Mouse (Mus musculus): ENCODE data around the gene Dync2h1.

The Dync2h1 gene

DNA sequence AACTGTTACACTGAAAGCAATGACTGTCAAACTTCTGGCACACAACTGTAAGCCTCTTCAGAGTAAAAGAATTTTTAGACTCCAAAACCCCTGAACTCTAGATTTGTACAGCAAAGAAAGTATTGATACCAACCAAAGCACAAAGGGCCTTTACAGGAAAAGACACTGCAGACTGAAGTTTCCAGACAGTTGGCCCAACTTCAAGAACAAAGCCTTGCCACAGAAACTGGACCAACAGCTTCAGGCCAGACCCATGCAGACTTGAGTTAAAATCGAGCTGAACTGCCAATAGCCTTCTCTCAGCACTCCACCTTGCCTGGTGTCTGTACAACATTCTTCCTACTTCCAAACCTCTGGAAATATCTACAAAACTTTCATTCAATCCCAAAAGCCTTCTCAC, 74.1 kb downstream of the Dync2h1 start:
- DNase-seq (ENCODE audit: low read depth, low spot score): no peak
- Histone ChIP-seq H3K36me3 (ENCODE audit: control insufficient read depth, insufficient read depth, low read length, poor library complexity, severe bottlenecking) (no peaks in the 10 kb centered on the region), H3K27me3 (ENCODE audit: control insufficient read depth, insufficient read depth, low read length, poor library complexity, severe bottlenecking) (no peaks in the 10 kb centered on the region)

DNA sequence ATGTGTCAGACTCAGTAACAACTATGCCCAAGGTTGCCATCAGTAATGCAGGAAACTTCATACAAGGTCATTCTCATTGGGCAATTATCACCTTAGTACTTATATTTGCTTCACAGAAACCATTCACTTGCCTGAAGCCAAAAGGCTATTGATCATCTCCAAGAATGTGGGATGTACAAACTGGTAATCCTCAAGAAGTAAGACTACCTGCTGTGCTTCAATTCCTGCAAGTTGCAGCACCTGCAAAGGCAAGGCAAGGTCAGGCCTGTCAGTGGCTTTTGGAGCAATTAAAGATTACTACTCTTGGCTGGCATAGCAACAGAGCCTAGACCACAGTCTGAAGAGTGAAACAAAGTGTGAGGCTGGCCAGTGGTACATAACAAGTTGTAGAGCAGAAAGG, 82.9 kb downstream of the Dync2h1 start:
- no peaks in the 10 kb centered on the region for H3K36me3 ChIP-seq (ENCODE audit: control insufficient read depth, insufficient read depth, low read length, poor library complexity, severe bottlenecking)
- DNase-seq (ENCODE audit: low read depth, low spot score): no peak

DNA sequence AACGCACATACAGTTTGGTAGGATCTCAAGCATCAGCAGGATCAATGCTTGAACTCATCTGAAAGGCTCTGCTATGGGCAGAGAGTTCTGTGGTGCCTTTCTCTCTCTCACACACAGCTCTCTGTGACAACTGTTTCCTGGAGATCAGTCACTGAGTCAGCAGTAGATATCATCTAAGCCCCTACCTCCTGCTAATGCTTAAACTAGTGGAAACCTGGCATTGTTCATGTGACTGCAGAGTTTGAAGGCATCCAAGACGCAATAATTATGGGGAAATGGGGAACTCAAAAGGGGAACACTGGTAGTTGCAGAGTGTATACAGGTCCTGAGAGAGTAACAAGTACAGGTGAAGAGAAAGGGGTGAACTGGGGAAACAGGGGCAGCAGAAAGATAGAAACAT, 109.6 kb downstream of the Dync2h1 start:
- DNase-seq (ENCODE audit: low read depth, low spot score): no peak
- H3K36me3 ChIP-seq (ENCODE audit: control insufficient read depth, insufficient read depth, low read length, poor library complexity, severe bottlenecking): no peaks in the 10 kb centered on the region
- no peaks in the 10 kb centered on the region for H3K27me3 ChIP-seq (ENCODE audit: control insufficient read depth, insufficient read depth, low read length, poor library complexity, severe bottlenecking)

More for the DNA sequence above, 82.9 kb downstream of the Dync2h1 start:
- no peaks in the 10 kb centered on the region for H3K27me3 ChIP-seq (ENCODE audit: control insufficient read depth, insufficient read depth, low read length, poor library complexity, severe bottlenecking)

DNA sequence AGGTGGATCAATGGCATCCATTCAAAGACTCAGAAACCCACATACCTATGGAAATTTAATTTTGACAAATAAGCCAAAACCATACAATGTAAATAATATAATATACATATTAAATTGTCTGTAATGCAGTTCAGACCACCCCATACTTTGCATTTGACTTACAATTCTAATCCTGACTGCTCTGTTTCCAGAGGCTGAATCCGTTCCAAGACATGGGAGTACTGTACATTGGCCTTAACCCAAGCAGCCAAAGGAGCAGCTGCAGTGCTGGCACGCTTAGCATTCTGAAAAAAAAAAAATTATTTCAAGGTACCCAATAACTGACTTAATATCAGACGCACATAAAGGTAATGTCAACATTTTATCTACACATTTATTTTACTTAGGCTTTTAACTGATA, 113.4 kb downstream of the Dync2h1 start:
- H3K27me3 ChIP-seq (ENCODE audit: control insufficient read depth, insufficient read depth, low read length, poor library complexity, severe bottlenecking): no peaks in the 10 kb centered on the region
- no peak for DNase-seq (ENCODE audit: low read depth, low spot score)
- H3K36me3 ChIP-seq (ENCODE audit: control insufficient read depth, insufficient read depth, low read length, poor library complexity, severe bottlenecking): no peaks in the 10 kb centered on the region

DNA sequence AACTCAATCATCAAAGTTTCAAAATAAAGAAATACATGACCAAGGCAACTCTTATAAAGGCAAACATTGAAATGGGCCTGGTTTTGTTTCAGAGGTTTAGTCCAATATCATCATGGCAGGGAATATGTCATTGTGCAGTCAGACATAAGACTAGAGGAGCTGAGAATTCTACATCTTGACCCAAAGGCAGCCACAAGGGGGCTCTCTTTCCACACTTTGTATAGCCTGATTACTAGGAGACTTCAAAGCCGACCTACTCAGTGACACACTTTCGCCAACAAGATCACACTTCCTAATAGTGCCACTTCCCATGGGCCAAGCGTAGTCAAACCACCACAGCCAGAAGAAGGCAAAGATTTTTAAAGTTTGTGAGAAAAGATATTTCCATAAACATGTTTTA, 133.7 kb downstream of the Dync2h1 start:
- peak; percentile 38 for DNase-seq (ENCODE audit: low read depth, low spot score)

DNA sequence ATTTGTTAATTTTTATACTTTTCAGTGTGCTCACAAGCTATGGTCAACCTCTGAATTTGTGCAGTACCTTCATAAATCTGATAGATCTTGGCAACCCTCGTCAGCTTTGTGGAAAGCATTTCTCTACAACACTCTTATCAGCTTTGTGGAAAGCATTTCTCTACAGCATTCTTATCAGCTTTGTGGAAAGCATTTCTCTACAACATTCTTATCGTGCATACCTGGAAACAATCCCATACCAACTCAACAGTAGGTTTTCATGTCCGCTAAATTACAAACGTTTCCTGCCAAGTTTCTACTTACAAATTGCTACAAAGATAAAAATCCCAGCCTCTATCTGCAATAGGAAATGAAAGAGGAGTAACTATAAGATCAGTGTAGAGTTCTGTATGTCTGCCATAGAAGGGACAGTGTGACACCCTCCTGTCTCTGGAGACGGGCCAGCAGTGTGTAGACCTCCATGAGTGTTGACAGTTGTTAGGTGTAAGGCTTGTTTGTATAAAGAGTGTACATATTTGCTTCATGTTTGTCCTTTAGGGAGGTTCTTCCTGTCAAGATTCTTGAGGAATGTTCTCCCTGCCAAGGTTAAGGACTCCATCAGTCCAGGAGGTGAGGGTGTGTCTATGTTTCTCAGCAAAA, 141.5 kb downstream of the Dync2h1 start:
- H3K36me3 ChIP-seq (ENCODE audit: control insufficient read depth, insufficient read depth, low read length, poor library complexity, severe bottlenecking): no peaks in the 10 kb centered on the region
- H3K27me3 ChIP-seq (ENCODE audit: control insufficient read depth, insufficient read depth, low read length, poor library complexity, severe bottlenecking): no peaks in the 10 kb centered on the region
- no peak for DNase-seq (ENCODE audit: low read depth, low spot score)

More for the DNA sequence above, 133.7 kb downstream of the Dync2h1 start:
- Histone ChIP-seq H3K27me3 (ENCODE audit: control insufficient read depth, insufficient read depth, low read length, poor library complexity, severe bottlenecking) (no peaks in the 10 kb centered on the region), H3K36me3 (ENCODE audit: control insufficient read depth, insufficient read depth, low read length, poor library complexity, severe bottlenecking) (no peaks in the 10 kb centered on the region)

DNA sequence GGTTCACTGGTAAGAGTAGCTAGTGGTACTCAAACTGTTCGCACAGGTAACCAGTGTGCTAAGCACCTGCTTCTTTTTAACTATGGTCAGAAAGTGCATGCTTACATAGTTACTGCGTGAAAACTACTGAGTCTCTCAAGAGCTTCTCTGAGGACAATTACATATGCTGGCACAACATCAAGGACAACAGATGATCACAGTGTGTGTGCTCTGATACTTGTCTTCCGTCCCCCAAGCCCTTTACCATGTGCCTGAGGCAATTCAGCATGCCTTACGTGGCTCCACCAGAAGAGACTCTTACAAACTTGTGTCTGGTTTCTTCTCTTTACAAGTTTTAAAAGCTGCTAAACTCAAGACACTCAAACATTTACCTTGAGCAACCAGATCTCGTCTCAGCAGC, 143.0 kb downstream of the Dync2h1 start:
- no peaks in the 10 kb centered on the region for H3K27me3 ChIP-seq (ENCODE audit: control insufficient read depth, insufficient read depth, low read length, poor library complexity, severe bottlenecking)
- no peaks in the 10 kb centered on the region for H3K36me3 ChIP-seq (ENCODE audit: control insufficient read depth, insufficient read depth, low read length, poor library complexity, severe bottlenecking)
- DNase-seq (ENCODE audit: low read depth, low spot score): no peak

DNA sequence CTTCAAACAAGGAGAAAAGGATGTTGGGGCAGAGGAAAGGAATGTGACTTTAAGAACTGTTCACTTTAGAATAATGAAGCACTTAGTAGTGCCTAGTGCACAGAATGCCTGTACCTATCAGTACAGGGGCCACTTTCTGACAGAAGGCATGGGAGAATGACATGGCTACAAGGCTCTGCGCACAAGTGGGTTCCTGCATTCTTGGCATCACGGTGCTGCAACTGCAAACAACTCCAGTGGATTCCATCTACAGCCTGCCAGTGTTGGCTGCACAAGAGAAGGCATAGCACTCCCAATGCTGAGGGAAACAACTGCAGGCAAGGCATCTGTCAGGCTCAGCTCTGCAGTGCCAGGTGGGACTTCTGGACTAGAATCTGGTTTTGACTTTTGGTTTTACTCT, 151.7 kb downstream of the Dync2h1 start:
- no peak for DNase-seq (ENCODE audit: low read depth, low spot score)
- H3K36me3 ChIP-seq (ENCODE audit: control insufficient read depth, insufficient read depth, low read length, poor library complexity, severe bottlenecking): no peaks in the 10 kb centered on the region
- no peaks in the 10 kb centered on the region for H3K27me3 ChIP-seq (ENCODE audit: control insufficient read depth, insufficient read depth, low read length, poor library complexity, severe bottlenecking)

DNA sequence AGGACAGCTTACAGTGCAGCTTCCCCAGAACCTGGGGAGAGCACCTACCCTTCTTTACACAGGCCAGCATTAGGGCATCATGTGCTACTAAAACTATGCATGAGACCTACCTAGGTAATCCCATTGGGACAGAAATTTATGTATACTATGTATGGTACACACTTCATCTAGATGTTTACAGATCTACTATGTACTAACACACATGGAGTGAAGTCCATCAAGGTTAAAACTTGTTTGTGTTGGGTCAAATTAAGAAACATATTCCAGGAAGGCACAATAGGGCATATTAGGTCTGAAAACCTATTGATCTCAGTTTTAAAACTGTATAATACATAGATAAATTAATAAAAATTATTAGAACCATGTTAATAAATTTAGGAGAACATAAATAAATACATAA, 168.6 kb downstream of the Dync2h1 start:
- no peak for DNase-seq (ENCODE audit: low read depth, low spot score)
- no peaks in the 10 kb centered on the region for H3K36me3 ChIP-seq (ENCODE audit: control insufficient read depth, insufficient read depth, low read length, poor library complexity, severe bottlenecking)
- H3K27me3 ChIP-seq (ENCODE audit: control insufficient read depth, insufficient read depth, low read length, poor library complexity, severe bottlenecking): no peaks in the 10 kb centered on the region; the same call in 1 of the 2 replicates

DNA sequence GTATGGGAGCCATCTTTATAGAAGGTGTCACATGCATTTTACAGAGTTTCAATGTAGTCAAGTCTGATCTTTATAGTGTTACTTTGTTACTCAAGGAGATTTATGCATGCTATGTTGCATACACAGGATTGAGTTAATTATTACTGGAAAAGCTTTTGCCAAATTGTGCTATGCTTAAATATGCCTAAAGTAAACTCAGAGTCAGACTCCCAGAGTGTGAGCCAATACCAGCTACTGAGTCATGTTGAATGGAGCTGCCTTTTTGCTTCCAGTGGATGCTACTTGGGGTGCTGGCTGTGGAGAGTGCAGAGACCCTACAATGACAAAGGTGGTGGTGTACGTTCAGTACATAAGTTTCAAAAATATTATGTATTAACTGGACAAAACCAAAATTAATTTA, 169.5 kb downstream of the Dync2h1 start:
- Histone ChIP-seq H3K36me3 (ENCODE audit: control insufficient read depth, insufficient read depth, low read length, poor library complexity, severe bottlenecking) (peaks cover 2% of the 10 kb centered on the region; the same call in 1 of the 2 replicates), H3K27me3 (ENCODE audit: control insufficient read depth, insufficient read depth, low read length, poor library complexity, severe bottlenecking) (no peaks in the 10 kb centered on the region)
- DNase-seq (ENCODE audit: low read depth, low spot score): no peak

DNA sequence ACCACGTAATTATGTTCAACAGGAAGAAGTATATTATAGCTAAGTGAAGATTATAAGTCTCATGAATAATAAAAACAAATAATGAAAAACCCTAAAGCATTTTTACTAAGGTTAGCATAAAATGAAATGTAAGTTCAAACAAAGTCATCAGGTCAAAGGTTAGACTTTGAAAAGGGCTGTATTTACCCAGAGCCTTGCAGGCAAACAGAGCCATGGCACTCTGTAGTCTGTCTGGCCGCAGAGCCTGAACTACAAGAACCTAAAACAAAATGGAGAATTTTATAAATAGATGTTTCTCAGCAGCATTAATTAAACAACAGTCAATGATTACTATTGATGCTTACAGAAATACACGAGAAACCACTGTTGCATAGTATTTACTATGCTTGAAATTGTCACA, 174.5 kb downstream of the Dync2h1 start:
- DNase-seq (ENCODE audit: low read depth, low spot score): no peak

DNA sequence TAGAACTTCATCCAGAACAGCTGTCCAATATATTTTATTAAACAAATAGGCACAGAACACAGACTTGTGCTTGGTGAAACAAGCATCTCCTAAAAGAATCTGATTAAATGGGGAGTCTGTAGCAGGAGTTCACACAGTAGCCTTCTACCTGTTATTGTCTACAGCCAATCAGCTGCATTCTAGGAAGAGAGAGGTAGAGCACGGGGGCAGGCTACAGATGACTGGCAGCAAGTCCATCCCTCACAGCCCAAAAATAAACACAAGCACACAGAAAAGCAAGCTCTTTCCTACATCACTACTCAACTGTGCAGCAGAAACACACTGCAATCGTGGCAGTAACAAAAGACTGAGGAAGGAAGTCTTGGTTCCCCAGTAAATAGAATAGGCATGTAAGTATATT, 189.4 kb downstream of the Dync2h1 start:
- Histone ChIP-seq H3K27me3 (ENCODE audit: control insufficient read depth, insufficient read depth, low read length, poor library complexity, severe bottlenecking) (no peaks in the 10 kb centered on the region), H3K36me3 (ENCODE audit: control insufficient read depth, insufficient read depth, low read length, poor library complexity, severe bottlenecking) (no peaks in the 10 kb centered on the region)
- no peak for DNase-seq (ENCODE audit: low read depth, low spot score)

More for the DNA sequence above, 174.5 kb downstream of the Dync2h1 start:
- no peaks in the 10 kb centered on the region for H3K27me3 ChIP-seq (ENCODE audit: control insufficient read depth, insufficient read depth, low read length, poor library complexity, severe bottlenecking)
- peaks cover 2% of the 10 kb centered on the region; the same call in 1 of the 2 replicates for H3K36me3 ChIP-seq (ENCODE audit: control insufficient read depth, insufficient read depth, low read length, poor library complexity, severe bottlenecking)

DNA sequence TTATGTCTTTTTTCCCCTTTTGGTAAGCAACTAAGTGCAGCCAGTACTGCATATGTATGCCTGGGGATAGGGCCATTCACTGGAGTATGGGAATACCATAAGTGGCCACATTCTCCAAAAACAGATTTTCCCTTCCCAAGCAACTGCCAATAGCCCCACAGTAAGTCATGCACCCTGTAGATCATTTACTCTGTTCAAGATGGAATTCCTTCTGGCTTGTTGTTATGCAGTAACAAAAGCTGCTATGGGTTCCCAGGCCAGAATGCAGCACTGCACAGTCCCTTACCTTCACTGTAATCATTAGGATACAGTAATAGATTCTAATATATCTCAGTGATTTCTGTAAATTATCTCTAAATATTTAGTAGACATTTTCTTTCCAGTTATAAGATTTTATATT, 190.0 kb downstream of the Dync2h1 start:
- DNase-seq (ENCODE audit: low read depth, low spot score): no peak
- Histone ChIP-seq H3K27me3 (ENCODE audit: control insufficient read depth, insufficient read depth, low read length, poor library complexity, severe bottlenecking) (no peaks in the 10 kb centered on the region), H3K36me3 (ENCODE audit: control insufficient read depth, insufficient read depth, low read length, poor library complexity, severe bottlenecking) (no peaks in the 10 kb centered on the region)

DNA sequence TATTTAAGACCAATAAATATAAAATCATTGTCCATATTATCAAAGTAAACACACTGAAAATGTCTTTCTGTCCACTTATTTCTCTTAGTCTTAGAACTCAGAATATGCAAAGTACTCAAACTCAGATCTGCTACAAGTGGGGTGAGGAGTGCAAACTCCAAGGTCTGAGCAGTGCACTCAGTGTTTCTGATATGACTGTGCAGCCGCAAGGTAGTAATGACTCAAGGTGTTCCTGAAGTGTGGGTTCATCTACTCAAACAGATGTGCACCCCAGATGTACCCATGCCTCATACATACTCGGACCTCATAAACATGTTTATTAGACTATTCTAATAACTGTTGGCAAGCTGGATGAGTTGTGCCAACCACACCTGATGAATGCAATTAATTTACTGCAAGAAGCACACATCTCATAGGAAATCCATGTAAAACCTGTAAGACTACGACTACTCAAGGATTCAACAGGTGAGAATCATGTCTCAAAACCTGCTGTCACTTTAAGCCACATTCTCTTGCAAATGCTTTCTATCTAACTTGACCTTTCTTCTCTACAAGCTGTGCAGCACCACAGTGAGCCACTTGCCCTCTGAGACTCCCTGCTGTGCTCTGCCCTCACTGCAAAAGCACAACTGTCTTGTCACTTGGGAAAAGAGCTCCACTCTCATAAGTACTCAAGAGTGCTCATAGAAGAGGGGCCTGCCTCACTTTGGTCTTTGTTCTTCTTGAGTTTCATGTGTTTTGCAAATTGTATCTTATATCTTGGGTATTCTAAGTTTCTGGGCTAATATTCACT, 195.2 kb downstream of the Dync2h1 start:
- Histone ChIP-seq H3K27me3 (ENCODE audit: control insufficient read depth, insufficient read depth, low read length, poor library complexity, severe bottlenecking) (no peaks in the 10 kb centered on the region), H3K36me3 (ENCODE audit: control insufficient read depth, insufficient read depth, low read length, poor library complexity, severe bottlenecking) (no peaks in the 10 kb centered on the region)
- no peak for DNase-seq (ENCODE audit: low read depth, low spot score)

DNA sequence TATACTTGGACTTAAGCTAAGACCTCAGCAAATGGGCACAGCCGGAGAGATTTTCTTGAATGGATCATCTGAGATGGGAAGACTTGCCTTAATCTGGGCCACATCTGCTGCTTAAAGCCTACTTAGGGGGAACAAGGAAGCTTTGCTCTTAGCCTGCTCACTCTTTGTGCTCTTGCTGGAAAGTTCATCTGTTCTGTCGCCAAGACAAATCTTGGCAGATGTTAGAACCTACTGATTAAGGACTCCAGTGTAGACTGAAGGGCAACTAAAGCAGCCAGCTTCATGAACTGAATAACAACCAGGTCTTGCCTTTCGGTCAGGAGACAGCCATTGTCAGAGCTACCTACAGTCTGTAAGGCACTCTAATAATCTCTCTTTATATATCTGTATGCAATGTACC, 198.1 kb downstream of the Dync2h1 start:
- H3K36me3 ChIP-seq (ENCODE audit: control insufficient read depth, insufficient read depth, low read length, poor library complexity, severe bottlenecking): no peaks in the 10 kb centered on the region

More for the DNA sequence above, 198.1 kb downstream of the Dync2h1 start:
- no peaks in the 10 kb centered on the region for H3K27me3 ChIP-seq (ENCODE audit: control insufficient read depth, insufficient read depth, low read length, poor library complexity, severe bottlenecking)
- DNase-seq (ENCODE audit: low read depth, low spot score): no peak
